In genomic region chr13:41729660-41730059, GRCm38 (mm10) we compare ENCODE assay signal across 29 mouse cellular contexts.
A peak's percentile ranks its signal among the peaks of the same experiment; 100 is the strongest.
DNase-seq lines count a peak whose midpoint lies in the region; ATAC-seq and TF ChIP-seq lines count a peak whose summit lies in the region.
"Had no signal": no experiment of that assay in that cellular context is flagged by ENCODE, and none has a peak within 500 bp of the region (broad histone marks: within the 10 kb centered on the region; RNA-seq: fewer than 3 reads in every experiment).

No protein-coding gene starts in this region.

- TF ChIP-seq RAD21 in CH12.LX (IDR thresholded peaks at IDR 0.05; ENCODE audit: low read depth, low read length) = no peak

- 21% methylated on average over 8 of the region's 8 CpGs for WGBS in heart, embryonic 13.5 days
- WGBS in kidney, embryonic 15.5 days = 91% methylated on average over 8 of the region's 8 CpGs

- ATAC-seq in heart, embryonic 13.5 days (ENCODE audit: extremely low read depth, insufficient number of reproducible peaks, low FRiP score, low TSS enrichment) = peak; percentile 66; the same call in 1 of the 2 replicates
- ATAC-seq in kidney, embryonic 15.5 days (replicated peaks; ENCODE audit: low FRiP score) = no peak
- ATAC-seq: forebrain, embryonic 15.5 days; hindbrain, postnatal 0 days; liver, embryonic 12.5 days; liver, postnatal 0 days; midbrain, embryonic 13.5 days; Patski had no signal

- no peak for DNase-seq in CH12.LX (ENCODE audit: extremely low read depth)
- peak; percentile 62 for DNase-seq in heart, adult 8-10 months (ENCODE audit: low spot score)
- DNase-seq in heart, postnatal 10 days = peak; percentile 57 to 75
- DNase-seq in spleen, postnatal 14 days (ENCODE audit: low spot score in 2 of 2) = no peak
- no peak for DNase-seq in kidney, adult 11 months
- DNase-seq: adrenal gland, postnatal 10 days; cerebellum, adult 11-12 months; cerebellum, postnatal 10 days; gastrocnemius, postnatal 10 days; kidney, adult 18-20 months; kidney, postnatal 36 days; left cerebral cortex, postnatal 4 days; liver, postnatal 0 days; lung, postnatal 36 days; right cerebral cortex, postnatal 4 days; thymus, postnatal 4 days had no signal

- no peaks in the 10 kb centered on the region for H3K9me3 ChIP-seq in CH12.LX (replicated peaks; ENCODE audit: low read length)
- no peaks in the 10 kb centered on the region for H3K9me3 ChIP-seq in heart, embryonic 13.5 days
- no peaks in the 10 kb centered on the region for H3K9me3 ChIP-seq in kidney, embryonic 15.5 days (replicated peaks)
- H3K9me3 ChIP-seq: embryonic facial prominence, embryonic 13.5 days; forebrain, embryonic 10.5 days; forebrain, embryonic 15.5 days; hindbrain, embryonic 12.5 days; liver, embryonic 12.5 days; megakaryocyte, embryonic 14.5 days; midbrain, embryonic 13.5 days; neural tube, embryonic 13.5 days had no signal

- no peaks in the 10 kb centered on the region for H3K36me3 ChIP-seq in CH12.LX (replicated peaks in 1 of 2; ENCODE audit: control insufficient read depth in 1 of 2, insufficient read depth in 1 of 2, low read length in 1 of 2)
- H3K36me3 ChIP-seq in heart, embryonic 13.5 days = no peaks in the 10 kb centered on the region
- H3K36me3 ChIP-seq in kidney, embryonic 15.5 days = no peaks in the 10 kb centered on the region
- H3K36me3 ChIP-seq: embryonic facial prominence, embryonic 13.5 days; forebrain, embryonic 10.5 days; forebrain, embryonic 15.5 days; hindbrain, embryonic 12.5 days; liver, embryonic 12.5 days; midbrain, embryonic 13.5 days; neural tube, embryonic 13.5 days had no signal

- no peaks in the 10 kb centered on the region for H3K79me2 ChIP-seq in CH12.LX (replicated peaks; ENCODE audit: control insufficient read depth, extremely low read depth, insufficient read depth, poor library complexity, severe bottlenecking)

- H3K27me3 ChIP-seq in CH12.LX (replicated peaks) = no peaks in the 10 kb centered on the region
- H3K27me3 ChIP-seq in heart, embryonic 13.5 days (replicated peaks) = no peaks in the 10 kb centered on the region
- no peaks in the 10 kb centered on the region for H3K27me3 ChIP-seq in kidney, embryonic 15.5 days
- H3K27me3 ChIP-seq: embryonic facial prominence, embryonic 13.5 days; forebrain, embryonic 15.5 days; hindbrain, embryonic 12.5 days; liver, embryonic 12.5 days; megakaryocyte, embryonic 14.5 days; midbrain, embryonic 13.5 days; neural tube, embryonic 13.5 days; Patski had no signal

- 0 out of 4 replicates have a peak, but pooled peaks cover 4% of the 10 kb centered on the region in 2 experiments for H3K4me1 ChIP-seq in CH12.LX (ENCODE audit: control insufficient read depth in 1 of 2, insufficient read depth in 2 of 2)
- peaks cover 13% of the 10 kb centered on the region for H3K4me1 ChIP-seq in heart, embryonic 13.5 days
- no peaks in the 10 kb centered on the region for H3K4me1 ChIP-seq in kidney, embryonic 15.5 days
- H3K4me1 ChIP-seq: embryonic facial prominence, embryonic 13.5 days; forebrain, embryonic 10.5 days; forebrain, embryonic 15.5 days; hindbrain, embryonic 12.5 days; liver, embryonic 12.5 days; megakaryocyte, embryonic 14.5 days; midbrain, embryonic 13.5 days; neural tube, embryonic 13.5 days had no signal

- no peak overlapping the region for H3K9ac ChIP-seq in CH12.LX (ENCODE audit: insufficient read depth, low read depth)
- H3K9ac ChIP-seq in heart, embryonic 13.5 days = no peak overlapping the region
- H3K9ac ChIP-seq in kidney, embryonic 15.5 days = no peak overlapping the region
- H3K9ac ChIP-seq: embryonic facial prominence, embryonic 13.5 days; forebrain, embryonic 15.5 days; hindbrain, embryonic 12.5 days; liver, embryonic 12.5 days; liver, postnatal 0 days; midbrain, embryonic 13.5 days; neural tube, embryonic 13.5 days had no signal

- no peak overlapping the region for H3K27ac ChIP-seq in CH12.LX (ENCODE audit: insufficient read depth, low read depth)
- H3K27ac ChIP-seq in heart, embryonic 13.5 days (replicated peaks) = peak overlapping the region; percentile 90
- no peak overlapping the region for H3K27ac ChIP-seq in kidney, embryonic 15.5 days
- H3K27ac ChIP-seq: embryonic facial prominence, embryonic 13.5 days; forebrain, embryonic 10.5 days; forebrain, embryonic 15.5 days; hindbrain, embryonic 12.5 days; hindbrain, postnatal 0 days; layer of hippocampus, adult 2 months; liver, embryonic 12.5 days; midbrain, embryonic 13.5 days; neural tube, embryonic 13.5 days had no signal

- dilution Hi-C loops in CH12.LX (cut with MboI; ENCODE audit: extremely low pct_ligation_motif_present, extremely low pct_unique_long_range_greater_than_20kb, low sequenced_read_pairs) = no loop called here

- H3K4me3 ChIP-seq in CH12.LX (replicated peaks in 1 of 3; ENCODE audit: low read depth in 2 of 3, low read length in 2 of 3, poor library complexity in 1 of 3) = no peak overlapping the region
- no peak overlapping the region for H3K4me3 ChIP-seq in heart, embryonic 13.5 days
- no peak overlapping the region for H3K4me3 ChIP-seq in kidney, embryonic 15.5 days (replicated peaks)
- H3K4me3 ChIP-seq: embryonic facial prominence, embryonic 13.5 days; forebrain, embryonic 10.5 days; forebrain, embryonic 15.5 days; hindbrain, embryonic 12.5 days; layer of hippocampus, adult 2 months; liver, embryonic 12.5 days; megakaryocyte, embryonic 14.5 days; midbrain, embryonic 13.5 days; neural tube, embryonic 13.5 days had no signal

- intact Hi-C loops in heart, postnatal 10 days (cut with DNase I) = no loop called here

- no peak for TF ChIP-seq CTCF in CH12.LX (conservative IDR thresholded peaks at IDR 0.05 in 1 of 2, IDR thresholded peaks at IDR 0.05 in 1 of 2; ENCODE audit: low read depth in 2 of 2, low read length in 2 of 2)

- TF ChIP-seq POLR2A in CH12.LX (IDR thresholded peaks at IDR 0.05; ENCODE audit: low read depth, low read length) = no peak

- in situ Hi-C loops in CH12.LX (cut with MboI; ENCODE audit: low pct_ligation_motif_present, low pct_unique_long_range_greater_than_20kb, low sequenced_read_pairs) = no loop called here

- TF ChIP-seq EP300 in CH12.LX (IDR thresholded peaks at IDR 0.05; ENCODE audit: low read length) = no peak

- no peak overlapping the region for H3K4me2 ChIP-seq in CH12.LX (ENCODE audit: insufficient read depth, low read depth, poor library complexity, severe bottlenecking)
- no peak overlapping the region for H3K4me2 ChIP-seq in heart, embryonic 13.5 days
- no peak overlapping the region for H3K4me2 ChIP-seq in kidney, embryonic 15.5 days
- H3K4me2 ChIP-seq: embryonic facial prominence, embryonic 13.5 days; forebrain, embryonic 15.5 days; hindbrain, embryonic 12.5 days; liver, embryonic 12.5 days; midbrain, embryonic 13.5 days; neural tube, embryonic 13.5 days had no signal

TF ChIP-seq in CH12.LX, 34 proteins besides CTCF, POLR2A, EP300 and RAD21:
- TF ChIP-seq BHLHE40 (IDR thresholded peaks at IDR 0.05; ENCODE audit: low read depth, low read length) (no peak), SMC3 (IDR thresholded peaks at IDR 0.05; ENCODE audit: low read depth, low read length) (no peak), JUN (IDR thresholded peaks at IDR 0.05; ENCODE audit: insufficient read depth, low read depth, low read length) (0 out of 2 replicates have a peak, but pooled peaks have one; percentile 5), PAX5 (IDR thresholded peaks at IDR 0.05; ENCODE audit: low read length) (no peak), MEF2A (IDR thresholded peaks at IDR 0.05; ENCODE audit: borderline replicate concordance, low read depth, low read length) (peak; percentile 90), ETS1 (conservative IDR thresholded peaks at IDR 0.05; ENCODE audit: low read depth, low read length) (peak; percentile 58; the same call in 1 of the 2 replicates), NRF1 (IDR thresholded peaks at IDR 0.05; ENCODE audit: low read depth, low read length) (no peak), CHD1 (IDR thresholded peaks at IDR 0.05; ENCODE audit: low read depth, low read length) (no peak), MYC (IDR thresholded peaks at IDR 0.05; ENCODE audit: low read depth, low read length) (no peak), MXI1 (IDR thresholded peaks at IDR 0.05; ENCODE audit: low read depth, low read length) (no peak), MAZ (IDR thresholded peaks at IDR 0.05; ENCODE audit: low read depth, low read length) (no peak)

Comparison
In these comparisons a context has a peak if more than half of its experiments do, and no peak if none do; other contexts are left out.
1. DNase-seq: peak in heart, adult 8-10 months (single experiment) and heart, postnatal 10 days (2 of 2); none in CH12.LX (single experiment), spleen, postnatal 14 days (0 of 2) and kidney, adult 11 months (single experiment).